Mouse (Mus musculus) testis, postnatal 10 days (tissue): ENCODE data around the gene Naif1.

ENCODE experiments used
- DNase-seq: peaks from one replicate; pipeline ENCODE4 v3.0.0; 2021; ENCODE audit warnings: low spot score

Naif1 gene

GRCm38 (mm10) chr2:32427720-32428119 lies 22.5 kb upstream of the Naif1 start:
- DNase-seq, result no peak

- no peak for DNase-seq
Observed at GRCm38 (mm10) chr2:32428262-32428722, 22.0 kb upstream of the Naif1 start.

GRCm38 (mm10) chr2:32429215-32429891 lies 20.9 kb upstream of the Naif1 start:
- DNase-seq, result no peak

DNA sequence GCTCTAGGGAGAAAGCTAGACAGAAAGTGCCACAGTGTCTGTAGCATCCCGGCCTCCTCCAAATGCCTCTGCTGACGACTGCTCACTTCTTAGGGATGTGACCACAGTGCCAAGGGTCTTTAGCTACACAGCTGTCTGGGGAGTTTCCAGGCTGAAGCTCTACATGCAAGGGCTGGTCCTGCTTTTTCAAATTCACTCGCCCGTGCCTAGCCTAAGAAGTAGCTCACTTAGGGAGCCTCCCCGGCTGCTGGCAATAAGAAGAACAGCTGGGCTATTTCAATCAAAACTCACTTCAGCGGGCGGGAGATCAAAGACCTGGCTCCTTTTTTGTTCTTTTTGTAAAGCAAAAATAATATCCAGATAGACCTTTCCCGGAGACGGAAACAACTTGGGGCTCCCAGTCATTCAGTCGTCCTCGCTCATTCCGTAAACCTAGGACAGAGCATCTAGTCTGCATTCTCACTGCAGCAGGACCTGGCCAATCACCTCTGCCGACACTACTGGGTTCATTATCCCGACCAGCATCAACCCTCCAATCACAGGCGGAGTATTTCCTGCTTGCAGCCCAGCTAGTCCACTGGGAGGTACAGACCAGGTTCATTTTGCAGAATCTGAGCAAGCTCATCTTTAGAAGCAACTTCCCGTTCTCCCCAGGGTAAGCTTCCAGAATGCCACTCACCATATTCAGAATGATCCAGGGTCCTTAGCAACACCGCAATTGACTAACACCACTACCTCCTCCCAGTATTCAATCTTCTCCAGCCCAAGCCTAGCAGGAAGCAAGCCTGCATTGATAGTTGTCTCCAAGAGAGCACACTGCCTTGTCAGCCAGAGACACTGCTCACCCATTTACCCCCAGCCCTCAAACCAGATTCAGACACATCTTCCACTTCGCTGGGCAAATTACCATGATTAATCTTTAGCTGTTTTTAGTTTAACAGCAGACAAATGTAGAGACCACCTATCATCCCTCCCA lies 19.3 kb upstream of the Naif1 start:
- peak; percentile 80 for DNase-seq

DNA sequence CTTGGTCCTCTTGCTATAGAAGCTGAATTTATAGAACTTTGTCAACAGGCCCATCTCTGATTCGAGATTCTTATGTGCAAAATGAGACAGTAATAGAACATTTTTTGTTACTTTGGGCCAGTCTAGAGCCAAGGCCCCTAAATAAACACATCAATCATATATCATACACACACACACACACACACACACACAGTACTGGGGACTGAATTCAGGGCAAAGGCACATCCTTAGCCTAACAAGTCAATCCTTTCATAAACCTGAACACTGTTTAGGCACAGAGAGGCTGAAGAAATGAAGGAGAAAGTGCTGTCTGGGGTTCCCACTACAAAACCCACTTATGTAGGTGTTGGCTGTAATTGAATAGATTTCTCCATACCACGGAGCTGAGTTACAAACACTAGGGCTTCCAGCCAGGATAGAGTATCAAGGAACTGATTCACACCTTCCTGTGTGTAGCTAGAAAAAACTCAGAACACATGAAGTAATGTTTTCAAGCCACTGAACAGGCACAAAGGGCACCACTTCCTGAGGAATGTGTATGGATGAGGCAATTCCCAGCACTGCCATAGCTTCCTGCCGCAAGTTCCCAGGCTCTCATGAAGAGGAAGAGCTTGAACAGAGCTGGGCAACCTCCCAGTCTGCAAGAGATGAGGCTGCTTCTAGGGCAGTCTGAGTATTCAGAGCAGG lies 13.4 kb upstream of the Naif1 start:
- DNase-seq, result no peak

GRCm38 (mm10) chr2:32437612-32438166 lies 12.6 kb upstream of the Naif1 start:
- no peak for DNase-seq

DNA sequence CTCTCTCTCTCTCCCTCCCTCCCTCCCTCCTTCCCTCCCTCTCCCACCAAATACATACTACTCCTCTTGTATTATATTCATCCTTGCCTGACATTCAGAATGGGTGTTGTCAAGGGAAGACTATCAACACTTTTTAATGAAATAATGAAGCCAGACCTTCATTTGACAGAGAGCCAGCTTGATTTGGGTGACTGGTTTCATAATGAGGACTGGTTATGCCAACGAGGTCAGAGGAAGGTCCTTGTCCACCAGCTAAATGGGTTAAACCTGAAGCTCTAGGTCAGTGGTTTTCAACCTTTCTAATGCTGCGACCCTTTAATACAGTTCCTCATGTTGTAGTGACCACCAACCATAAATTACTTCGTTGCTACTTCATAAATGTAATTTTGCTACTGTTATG lies 11.5 kb upstream of the Naif1 start:
- no peak for DNase-seq

- no peak for DNase-seq
Observed at GRCm38 (mm10) chr2:32439177-32439576, 11.1 kb upstream of the Naif1 start.

- no peak for DNase-seq
Observed at GRCm38 (mm10) chr2:32440164-32440563, 10.1 kb upstream of the Naif1 start.

DNA sequence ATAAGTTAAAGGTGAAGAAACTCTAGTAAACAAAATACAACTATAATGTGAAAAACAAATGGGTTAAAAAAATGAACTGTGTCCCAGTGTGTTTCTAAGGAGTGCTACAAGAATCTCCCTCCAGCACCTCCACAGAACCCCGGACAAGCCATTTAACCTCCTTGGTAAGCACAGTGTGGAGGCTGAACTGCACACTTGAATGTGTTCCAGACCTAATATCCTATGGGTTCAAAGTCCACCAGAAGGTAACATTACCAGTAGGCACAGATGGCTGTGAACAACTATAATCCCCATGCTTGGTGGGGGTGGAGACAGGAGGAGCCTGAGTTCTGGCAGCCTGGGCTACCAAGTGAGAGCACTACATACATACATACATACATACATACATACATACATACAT lies 9.6 kb upstream of the Naif1 start:
- DNase-seq, result no peak

DNA sequence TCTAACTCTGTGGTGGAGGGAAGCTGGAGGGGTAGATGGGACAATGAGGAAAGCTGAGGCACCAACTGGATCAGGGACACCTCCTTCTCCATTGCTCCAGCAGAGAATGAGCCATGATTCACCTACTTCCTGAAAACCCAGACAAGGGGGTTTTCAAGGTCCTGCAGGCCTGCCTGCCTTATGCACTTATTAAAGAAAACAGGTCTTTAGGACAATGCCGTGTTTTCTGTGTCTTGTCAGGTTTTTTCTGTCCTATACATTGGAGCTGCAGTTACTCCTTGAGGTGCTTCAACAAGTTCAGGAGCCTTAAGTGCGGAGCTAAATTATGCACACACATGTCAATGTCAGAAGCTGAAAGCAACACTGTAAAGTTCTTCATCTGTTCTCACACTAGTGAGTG lies 8.7 kb upstream of the Naif1 start:
- DNase-seq, result no peak

- DNase-seq, result no peak
Observed at GRCm38 (mm10) chr2:32445535-32445934, 4.7 kb upstream of the Naif1 start.

GRCm38 (mm10) chr2:32447264-32447936 lies 2.9 kb upstream of the Naif1 start:
- DNase-seq, result no peak

GRCm38 (mm10) chr2:32448480-32448879 lies 1.8 kb upstream of the Naif1 start:
- DNase-seq, result no peak

DNA sequence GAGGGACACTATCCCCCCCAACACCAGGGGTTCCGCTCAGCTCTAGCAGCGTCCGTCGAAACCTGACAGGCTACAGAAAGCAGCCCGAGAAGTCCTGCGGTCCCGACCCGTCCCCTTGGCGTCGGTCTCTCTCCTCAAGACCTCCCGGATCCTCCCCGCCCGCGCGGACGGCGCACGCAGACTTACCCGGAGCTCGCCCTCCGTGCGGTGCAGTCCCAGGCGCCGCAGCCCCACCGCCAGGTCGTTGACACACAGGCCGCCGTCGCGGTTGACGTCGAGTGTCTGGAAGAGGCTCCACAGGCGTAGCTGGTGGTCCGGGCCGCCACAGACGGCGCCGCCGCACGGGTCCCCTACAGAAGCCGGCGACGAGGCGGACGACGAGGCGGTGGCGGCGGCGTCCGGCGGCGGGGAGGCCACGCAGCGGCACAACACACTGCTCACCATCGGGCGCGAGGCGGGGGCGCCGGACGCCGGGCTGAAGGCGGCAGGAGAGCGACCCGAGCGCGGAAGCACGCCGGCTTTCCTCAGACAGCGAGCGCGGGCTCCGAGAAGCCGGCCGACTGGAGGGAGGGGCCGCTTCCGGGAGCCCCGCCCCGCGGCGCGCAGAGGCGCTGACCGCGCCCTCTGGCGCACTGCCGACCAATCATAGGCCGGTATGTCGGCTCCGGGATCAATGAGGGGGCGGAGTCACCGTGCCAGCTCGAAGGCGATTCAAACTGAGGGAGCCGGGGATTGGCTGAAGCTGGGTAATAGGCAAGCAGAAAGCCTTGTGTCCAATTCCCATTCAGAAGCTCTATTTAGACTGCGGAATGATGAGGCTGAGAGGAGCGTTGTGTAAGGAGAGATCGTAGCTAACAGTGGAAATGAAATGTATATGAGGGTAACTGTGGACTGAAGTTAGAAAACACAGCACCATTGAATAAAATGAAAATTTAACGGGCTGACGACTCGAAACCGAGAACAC lies 906 bp downstream of the Naif1 start, which contains the start of gene Slc25a25:
Gene Slc25a25, minus strand, starts transcription at position 565 of the 964 bp plus-strand sequence.
- DNase-seq, result peak; percentile 99

- peak; percentile 98 for DNase-seq
Observed at GRCm38 (mm10) chr2:32451870-32452372, 1.7 kb downstream of the Naif1 start.

DNA sequence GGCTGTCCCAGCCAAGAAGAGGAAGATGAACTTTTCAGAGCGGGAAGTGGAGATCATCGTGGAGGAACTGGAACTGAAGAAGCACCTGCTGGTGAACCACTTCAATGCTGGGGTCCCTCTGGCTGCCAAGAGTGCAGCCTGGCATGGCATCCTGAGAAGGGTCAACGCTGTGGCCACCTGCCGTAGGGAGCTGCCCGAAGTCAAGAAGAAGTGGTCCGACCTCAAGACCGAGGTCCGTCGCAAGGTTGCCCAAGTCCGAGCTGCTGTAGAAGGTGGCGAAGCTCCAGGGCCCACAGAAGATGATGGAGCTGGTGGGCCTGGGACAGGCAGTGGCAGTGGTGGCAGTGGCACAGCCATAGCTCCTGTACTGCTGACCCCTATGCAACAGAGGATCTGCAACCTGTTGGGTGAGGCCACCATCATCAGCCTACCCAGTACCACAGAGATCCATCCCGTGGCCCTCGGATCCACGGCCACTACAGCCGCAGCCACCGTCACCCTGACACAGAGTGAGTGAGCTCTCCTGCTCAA lies 2.2 kb downstream of the Naif1 start:
- DNase-seq, result peak; percentile 57

DNA sequence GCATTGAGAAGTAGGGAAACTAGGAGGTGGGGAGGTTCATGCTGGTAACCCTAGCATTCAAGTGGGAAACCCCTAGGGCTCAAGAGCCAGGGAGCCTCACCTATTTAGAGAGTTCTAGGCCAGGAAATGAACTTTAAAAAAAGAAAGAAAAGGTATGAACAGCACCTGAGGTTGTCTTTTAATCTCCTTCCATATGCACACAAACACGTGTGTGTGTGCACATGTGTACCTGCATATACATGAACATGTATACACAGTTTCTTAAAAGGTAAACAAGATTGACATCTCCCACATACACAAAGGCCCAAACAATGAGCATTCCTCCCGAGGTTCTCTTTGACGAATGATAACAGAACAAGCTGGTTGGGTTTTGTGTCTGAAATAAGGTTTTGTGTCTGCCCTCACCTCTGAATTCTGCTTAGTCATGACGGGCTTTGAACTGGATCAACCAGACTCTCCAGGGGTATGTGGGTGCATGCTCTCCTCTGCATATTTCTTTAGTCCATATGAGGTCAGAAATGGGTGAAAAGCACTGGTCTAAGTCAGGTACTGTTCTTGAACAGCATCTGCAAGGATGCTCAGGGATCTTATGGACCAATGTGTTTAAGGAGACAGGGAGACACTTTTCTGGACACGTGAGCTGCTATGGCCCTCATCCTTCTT lies 3.5 kb downstream of the Naif1 start:
- no peak for DNase-seq

DNA sequence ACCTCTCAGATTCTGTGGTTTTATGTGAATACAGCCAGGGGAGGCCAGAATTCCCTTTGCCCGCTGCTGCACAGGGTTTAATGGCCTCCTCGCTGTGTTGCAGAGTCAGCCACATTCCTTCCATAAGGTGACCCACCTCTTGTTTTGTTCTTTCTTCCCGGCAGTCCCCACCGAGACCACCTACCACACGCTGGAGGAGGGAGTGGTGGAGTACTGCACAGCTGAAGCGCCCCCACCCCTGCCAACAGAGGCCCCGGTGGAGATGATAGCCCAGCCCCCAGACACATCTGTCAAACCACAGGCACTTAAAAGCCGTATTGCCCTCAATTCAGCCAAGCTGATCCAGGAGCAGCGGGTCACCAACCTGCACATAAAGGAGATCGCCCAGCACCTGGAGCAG lies 4.4 kb downstream of the Naif1 start:
- DNase-seq, result no peak
